Mouse (Mus musculus): ENCODE results near the gene Hoxa13. TPM values are rescaled to one million over a fixed set of nuclear protein-coding genes. Genes with fewer than 3 reads are reported as not detected.

Gene Hoxa13
- not detected in 4 replicates for total RNA-seq (2023)

DNA sequence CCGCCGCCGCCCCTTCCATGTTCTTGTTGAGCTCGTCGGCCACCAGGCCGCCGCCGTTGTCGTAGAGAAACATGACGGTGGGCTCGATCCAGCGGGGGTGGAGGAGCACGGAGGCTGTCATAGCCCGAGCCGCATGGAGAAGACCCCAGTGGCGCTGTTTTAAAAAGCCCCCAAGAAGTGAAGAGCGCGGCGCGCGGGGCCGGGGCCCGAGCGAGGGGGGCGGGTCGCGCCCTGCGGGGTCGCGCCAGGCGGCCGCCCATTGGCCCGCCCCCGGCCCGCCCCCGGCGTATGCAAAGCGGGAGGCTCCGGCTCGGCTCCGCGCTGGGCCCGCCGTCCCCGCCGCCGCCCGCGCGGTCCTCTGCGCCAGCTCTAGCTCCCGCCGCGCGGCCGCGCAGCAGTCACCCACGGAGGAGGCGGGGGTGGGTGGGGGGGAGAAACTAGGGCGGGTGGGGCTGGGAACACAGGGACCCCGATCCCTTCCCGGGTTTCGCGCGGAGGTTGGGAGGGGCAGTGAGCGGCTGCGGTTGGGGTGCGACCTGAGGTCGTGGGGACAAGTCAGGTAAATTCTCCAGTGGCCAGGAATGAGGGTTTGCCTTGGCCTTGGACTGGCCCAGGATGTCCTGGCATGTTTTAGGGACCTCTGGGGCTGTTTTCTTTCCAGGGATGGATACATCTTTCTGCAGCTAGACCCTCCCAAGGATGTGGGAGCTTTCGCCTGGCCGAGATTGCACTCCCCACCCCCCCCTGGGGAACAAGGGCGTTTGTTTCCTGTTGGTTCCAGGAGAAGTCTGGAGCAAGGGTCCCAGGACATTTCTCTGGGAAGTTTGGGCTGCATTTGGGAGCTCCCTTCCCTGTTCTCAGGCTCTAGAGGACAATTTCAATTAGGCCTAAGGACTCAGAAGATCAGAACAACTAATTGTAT lies at the start of gene Hoxa13:
Gene Hoxa13 (minus strand): TSS at position 227 of the 922 bp plus-strand sequence.

DNA sequence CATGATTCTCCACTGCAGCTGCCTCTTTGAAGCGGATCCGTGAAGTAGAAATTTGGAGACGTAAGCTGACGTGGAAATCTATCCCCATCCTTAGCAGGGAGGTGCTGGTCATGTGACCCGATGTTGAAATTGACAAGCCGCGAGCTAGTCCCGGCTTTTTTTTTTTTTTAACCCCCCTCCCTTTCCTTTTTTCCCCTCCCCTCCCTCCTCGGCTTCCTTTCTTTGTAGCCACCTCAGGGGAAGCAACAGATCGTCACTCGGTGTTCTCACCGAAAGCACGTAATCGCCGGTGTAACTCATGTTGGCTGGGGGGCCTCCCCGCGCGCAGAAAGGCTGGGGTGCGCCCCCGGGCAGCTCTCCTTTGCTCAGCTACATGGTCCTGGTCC lies 14.9 kb downstream of the Hoxa13 start, which contains the start of gene Hoxa11:
Gene Hoxa11 (minus strand): TSS at position 54 of the 386 bp plus-strand sequence.

DNA sequence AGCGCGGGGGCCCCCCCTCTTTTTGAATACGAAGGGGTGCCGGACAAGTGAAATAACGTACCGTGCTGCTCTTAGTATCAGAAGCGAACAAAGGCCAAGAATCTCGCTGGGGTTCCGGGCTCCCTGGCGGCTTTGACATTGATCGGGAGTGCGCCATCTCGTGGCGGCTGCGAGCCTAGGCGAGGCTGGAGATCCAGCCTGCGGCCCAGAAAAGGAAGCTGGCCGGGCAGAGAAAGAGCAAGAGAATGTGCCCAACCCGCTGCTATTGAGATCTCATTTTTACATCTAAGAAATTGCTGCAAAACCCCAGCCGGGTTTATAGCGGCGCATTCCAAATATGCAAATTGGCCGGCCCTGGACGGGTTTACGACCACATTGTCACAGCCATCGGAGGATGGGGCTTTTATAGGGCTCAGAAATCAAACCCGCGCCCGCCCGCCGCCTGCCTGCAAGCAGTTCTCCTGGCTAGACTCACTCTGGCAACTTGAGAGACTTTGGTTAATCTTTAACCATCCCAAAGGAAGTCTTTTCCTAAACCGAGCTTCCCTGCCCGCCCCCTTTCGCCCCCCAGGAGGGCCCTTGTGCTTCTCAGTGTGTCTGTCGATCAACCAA lies 20.2 kb downstream of the Hoxa13 start, which contains the start of gene Hoxa10:
Gene Hoxa10 (minus strand): TSS at position 466 of the 612 bp plus-strand sequence.

DNA sequence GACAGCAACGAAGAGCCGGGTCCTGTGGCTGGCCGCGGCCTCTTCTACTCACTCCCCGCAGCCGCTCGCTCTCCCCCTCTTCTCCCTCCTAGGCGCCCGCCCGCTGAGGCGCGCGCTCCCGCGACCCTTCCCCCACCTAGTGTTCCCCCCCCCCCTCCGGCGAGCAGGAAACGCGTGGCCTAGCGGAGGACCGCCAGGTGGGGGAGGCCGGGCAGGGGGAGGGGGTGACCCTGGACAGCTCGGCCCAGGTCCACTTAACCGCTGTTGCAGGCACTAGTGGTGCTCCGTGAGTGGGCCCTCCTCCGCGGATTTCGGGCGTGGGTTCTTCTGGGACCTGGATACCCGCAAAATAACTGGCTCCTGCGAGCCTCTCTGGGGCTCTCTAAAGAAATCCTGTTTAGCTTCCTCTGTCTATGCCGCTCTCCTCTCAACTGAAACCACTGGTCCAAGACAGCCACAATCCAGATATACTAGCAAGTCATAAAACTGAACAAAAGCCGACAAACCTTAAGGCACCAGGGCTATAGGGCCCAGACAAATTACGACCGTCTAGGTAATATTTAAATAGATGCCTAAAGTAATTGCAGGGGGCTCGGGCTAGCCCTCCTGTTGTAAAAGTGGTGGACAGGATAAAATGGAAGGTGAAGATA lies 30.0 kb downstream of the Hoxa13 start, which contains the start of gene Hoxa9:
Gene Hoxa9 (minus strand): TSS at position 574 of the 650 bp plus-strand sequence.

DNA sequence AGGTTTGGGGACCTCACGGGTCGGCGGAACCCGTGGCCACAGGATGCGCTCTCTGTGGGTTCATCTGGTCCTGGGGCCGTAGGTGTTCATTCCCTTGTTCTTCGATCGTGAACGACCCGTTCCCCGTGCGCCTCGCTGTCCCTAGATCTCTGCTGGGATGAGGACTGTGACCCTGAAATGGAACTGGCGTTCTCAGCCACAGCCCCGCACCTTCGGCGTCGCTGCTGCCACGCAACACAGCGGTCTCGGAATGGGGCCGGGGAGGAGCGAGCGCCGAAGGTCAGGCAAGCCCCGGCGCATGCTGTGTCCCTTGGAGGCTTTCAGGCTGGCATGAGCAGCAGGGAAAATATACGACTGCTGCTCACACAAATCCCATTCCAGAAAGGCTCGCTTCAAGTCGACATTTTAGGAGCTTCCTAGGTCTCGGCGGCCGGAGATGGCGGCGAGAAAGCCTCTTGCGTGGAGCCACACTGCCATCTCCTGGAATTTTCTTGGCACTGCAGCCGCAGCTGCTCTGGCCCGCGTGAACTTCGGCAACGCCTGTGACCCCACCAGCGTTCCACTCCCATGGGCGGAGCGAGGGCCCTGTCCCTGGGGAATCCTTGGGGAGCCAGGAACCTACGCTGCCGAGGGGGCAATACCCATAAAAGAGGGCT lies 39.2 kb downstream of the Hoxa13 start, which contains the start of gene Hoxa7:
Gene Hoxa7 (minus strand): TSS at position 518 of the 656 bp plus-strand sequence.

DNA sequence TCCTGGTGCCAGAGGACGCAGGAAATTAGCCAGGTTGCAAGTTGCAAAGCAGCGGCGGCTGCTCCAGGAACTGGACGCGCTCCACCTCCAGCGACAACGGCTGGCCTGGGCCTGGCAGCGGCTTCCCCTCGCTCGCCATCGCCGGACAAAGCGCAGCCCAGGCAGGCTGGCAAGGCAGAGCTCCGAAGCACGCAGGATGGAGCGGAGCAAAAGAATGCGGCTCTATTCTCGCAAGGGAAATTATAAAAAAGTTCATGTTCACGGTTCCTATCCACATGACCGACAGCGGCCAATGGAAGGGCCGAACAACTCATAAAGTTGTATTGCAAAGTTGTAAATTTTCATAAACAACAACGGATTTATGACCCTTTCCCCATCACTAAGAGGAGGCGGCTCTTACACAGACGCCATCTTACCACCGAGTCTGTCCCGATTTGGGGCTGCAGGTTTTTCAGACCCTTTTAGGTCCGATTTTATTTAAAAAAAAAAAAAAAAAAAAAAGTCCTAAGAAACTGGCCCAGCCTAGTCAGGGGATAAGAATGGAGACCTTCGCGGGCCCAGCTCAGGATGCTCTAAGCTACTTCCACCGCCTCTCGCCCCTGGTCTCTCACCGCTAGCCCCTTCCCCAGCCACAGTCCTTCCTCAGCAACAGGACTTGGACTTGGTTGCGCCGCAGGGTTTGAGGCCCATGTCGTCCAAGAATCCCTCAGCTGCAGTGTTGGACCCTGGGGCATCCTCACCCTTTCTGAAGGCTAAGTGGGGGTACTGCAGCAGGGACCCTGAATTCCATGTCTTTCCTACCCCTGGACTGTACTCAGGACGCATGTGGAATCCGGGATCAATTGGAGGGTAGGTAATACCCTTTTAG lies 47.3 kb downstream of the Hoxa13 start, which contains the start of the genes Hoxa3 and Gm28308:
Gene Hoxa3 (minus strand): TSS at position 218 of the 868 bp plus-strand sequence.
Gene Gm28308 (minus strand): TSS at position 221 of the 868 bp plus-strand sequence.

DNA sequence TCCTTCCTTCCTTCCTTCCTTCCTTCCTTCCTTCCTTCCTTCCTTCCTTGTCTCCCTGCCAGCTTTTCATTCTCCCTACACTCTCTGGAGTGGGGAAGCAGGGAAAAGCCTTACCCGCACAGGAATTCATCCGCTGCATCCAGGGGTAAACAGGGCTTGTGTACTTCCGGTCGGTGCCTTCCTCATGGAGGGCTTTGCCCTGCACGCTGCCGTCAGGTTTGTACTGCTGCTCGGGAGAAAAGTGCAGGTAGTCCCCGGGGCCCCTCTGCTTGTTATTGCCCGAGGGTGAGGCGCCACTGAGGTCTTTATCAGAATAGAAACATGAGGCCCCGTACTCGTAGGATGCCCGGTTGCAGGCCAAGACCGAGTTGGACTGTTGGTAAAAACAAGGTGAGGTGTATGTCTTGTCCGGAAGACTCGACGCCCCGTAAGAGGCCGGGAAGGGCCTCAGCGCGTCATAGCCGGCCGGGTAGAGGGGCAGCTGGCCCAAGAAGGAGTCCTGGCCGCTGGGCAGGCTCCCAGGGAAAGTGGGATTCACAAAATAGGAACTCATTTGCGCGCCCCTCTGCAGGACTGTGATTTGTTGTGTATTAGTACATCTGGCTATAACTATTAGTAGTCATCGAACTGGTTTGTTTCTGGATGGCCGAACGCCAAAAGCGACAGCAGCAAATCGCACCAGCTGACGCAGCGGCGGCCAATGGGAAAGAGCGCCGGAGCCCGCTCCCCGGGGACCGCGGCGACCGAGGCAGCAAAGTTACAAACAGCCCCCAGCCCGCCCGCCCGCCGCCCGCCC lies 52.4 kb downstream of the Hoxa13 start, which contains the start of gene Hoxa6:
Gene Hoxa6 (minus strand): TSS at position 651 of the 796 bp plus-strand sequence.

Other genes starting within 250 kb of the Hoxa13 start
- gene Skap2, start 248.3 kb downstream of the Hoxa13 start, total RNA-seq (2023), result 40.5 to 48.4 TPM (median 41.9 TPM) in 4 replicates
- gene Hoxa1, start 102.6 kb downstream of the Hoxa13 start, total RNA-seq (2023), result not detected in 4 replicates
- gene Hoxa2, start 96.0 kb downstream of the Hoxa13 start, total RNA-seq (2023), result not detected in 4 replicates
- not detected in 4 replicates for gene 5730596B20Rik, start 83.4 kb downstream of the Hoxa13 start, total RNA-seq (2023)
- gene Hoxa4, start 69.1 kb downstream of the Hoxa13 start, total RNA-seq (2023), result not detected in 4 replicates
- gene Hoxa5, start 56.3 kb downstream of the Hoxa13 start, total RNA-seq (2023), result not detected in 4 replicates
- gene Hoxa6, start 52.2 kb downstream of the Hoxa13 start, total RNA-seq (2023), result not detected in 4 replicates
- gene Hoxa3, start 47.5 kb downstream of the Hoxa13 start, total RNA-seq (2023), result 0.58 TPM in 1 of 4 replicates, not detected in the others
- gene Gm28308, start 47.5 kb downstream of the Hoxa13 start, total RNA-seq (2023), result not detected in 4 replicates
- not detected in 4 replicates for gene Hoxa7, start 39.0 kb downstream of the Hoxa13 start, total RNA-seq (2023)
- not detected in 4 replicates for gene Hoxa9, start 29.8 kb downstream of the Hoxa13 start, total RNA-seq (2023)
- gene Hoxa10, start 20.0 kb downstream of the Hoxa13 start, total RNA-seq (2023), result not detected in 4 replicates
- gene Hoxa11, start 15.1 kb downstream of the Hoxa13 start, total RNA-seq (2023), result not detected in 4 replicates
- gene Evx1, start 52.6 kb upstream of the Hoxa13 start, total RNA-seq (2023), result not detected in 4 replicates